Mouse (Mus musculus): ENCODE results near the gene Dnah11. TPM values are rescaled to one million over a fixed set of nuclear protein-coding genes. Genes with fewer than 3 reads are reported as not detected.
A peak's percentile ranks its signal among the peaks of the same experiment; 100 is the strongest.

The Dnah11 gene
- polyA plus RNA-seq, 1 experiment from 2014 or later, result 0.29 TPM

DNA sequence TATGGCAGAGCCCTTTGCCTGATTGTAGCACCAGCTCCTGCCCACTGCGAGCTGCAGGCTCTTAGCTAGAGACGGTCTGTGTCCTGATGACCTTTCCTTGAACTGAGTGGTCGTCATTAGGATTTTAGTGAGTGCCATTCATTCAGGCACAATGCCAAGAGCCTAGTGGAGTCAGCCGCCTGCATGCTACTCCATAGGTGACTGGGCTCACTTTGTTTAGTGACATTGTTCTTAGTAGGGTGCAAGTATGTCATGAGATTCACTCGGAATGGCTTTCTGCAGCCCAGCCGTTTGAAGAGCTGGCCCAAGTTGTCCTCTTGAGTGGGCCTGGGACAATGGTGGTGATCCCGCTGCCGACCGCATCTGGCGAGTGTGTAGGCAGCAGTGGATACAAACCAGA, 348.4 kb downstream of the Dnah11 start:
- H3K4me2 ChIP-seq, result no peak overlapping the region

DNA sequence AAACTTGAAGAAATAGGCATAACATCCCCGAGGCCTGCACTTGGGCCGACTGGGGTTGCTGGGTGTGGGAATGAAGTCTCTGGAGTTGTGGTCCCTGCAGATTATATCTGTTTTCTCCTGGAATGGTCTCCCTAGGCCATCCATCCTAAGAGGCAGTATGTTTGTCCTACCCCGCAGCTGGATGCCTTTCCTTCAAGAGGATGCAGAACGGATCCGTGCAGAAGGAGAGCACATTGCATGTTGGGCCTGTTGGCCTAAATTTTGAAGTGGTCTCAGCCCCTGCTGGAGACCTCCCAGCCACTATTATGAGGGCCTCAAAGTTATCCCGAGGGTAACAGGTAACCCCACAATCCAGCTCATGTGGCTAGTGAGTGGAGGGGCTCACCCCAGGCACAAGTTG, 350.2 kb downstream of the Dnah11 start:
- H3K27me3 ChIP-seq (ENCODE audit: control insufficient read depth, insufficient read depth, low read length), result no peaks in the 10 kb centered on the region
- H3K36me3 ChIP-seq (ENCODE audit: control insufficient read depth, insufficient read depth, low read length), result no peaks in the 10 kb centered on the region
- H3K4me2 ChIP-seq, result no peak overlapping the region
- peak; percentile 69 for DNase-seq (ENCODE audit: low spot score, missing footprints)
- no peak for ATAC-seq (ENCODE audit: low FRiP score)
- H3K9me3 ChIP-seq (ENCODE audit: control insufficient read depth, low read length), result no peaks in the 10 kb centered on the region
- 94% methylated on average over 6 of the region's 6 CpGs for WGBS
- H3K4me3 ChIP-seq (ENCODE audit: low read depth, low read length), result no peak overlapping the region
- H3K4me1 ChIP-seq (ENCODE audit: control insufficient read depth, insufficient read depth, low read length), result peaks cover 7% of the 10 kb centered on the region
- H3K9ac ChIP-seq (ENCODE audit: low read length), result no peak overlapping the region
- H3K27ac ChIP-seq (ENCODE audit: low read depth, low read length), result no peak overlapping the region

More for the DNA sequence above, 348.4 kb downstream of the Dnah11 start:
- Histone ChIP-seq H3K36me3 (ENCODE audit: control insufficient read depth, insufficient read depth, low read length) (no peaks in the 10 kb centered on the region), H3K9me3 (ENCODE audit: control insufficient read depth, low read length) (no peaks in the 10 kb centered on the region), H3K9ac (ENCODE audit: low read length) (no peak overlapping the region), H3K4me3 (ENCODE audit: low read depth, low read length) (no peak overlapping the region), H3K27ac (ENCODE audit: low read depth, low read length) (no peak overlapping the region), H3K27me3 (ENCODE audit: control insufficient read depth, insufficient read depth, low read length) (no peaks in the 10 kb centered on the region), H3K4me1 (ENCODE audit: control insufficient read depth, insufficient read depth, low read length) (no peaks in the 10 kb centered on the region)
- DNase-seq (ENCODE audit: low spot score, missing footprints), result peak; percentile 78
- 34% methylated on average over 10 of the region's 10 CpGs for WGBS
- ATAC-seq (ENCODE audit: low FRiP score), result no peak

DNA sequence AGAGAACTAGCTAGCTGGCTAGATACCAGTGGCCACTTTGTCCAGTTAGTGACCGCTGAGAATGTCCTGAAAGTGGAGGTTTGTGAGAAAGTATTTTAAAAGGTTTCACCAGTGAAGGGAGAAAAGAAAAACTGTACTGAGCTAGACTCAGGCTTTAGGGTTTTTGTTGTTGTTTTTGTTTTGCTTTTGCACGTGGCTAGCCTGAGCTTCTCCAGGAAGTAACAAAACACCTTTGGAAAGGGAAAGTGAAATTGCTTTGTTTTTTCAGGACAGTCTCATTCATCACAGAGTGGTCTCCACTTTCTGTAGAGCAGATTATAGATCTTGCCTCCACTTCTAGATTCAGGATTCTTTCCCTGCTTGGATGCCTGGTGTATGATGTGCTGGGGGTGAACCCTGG, 353.9 kb downstream of the Dnah11 start:
- H3K36me3 ChIP-seq (ENCODE audit: control insufficient read depth, insufficient read depth, low read length), result no peaks in the 10 kb centered on the region
- H3K9me3 ChIP-seq (ENCODE audit: control insufficient read depth, low read length), result no peaks in the 10 kb centered on the region
- peak; percentile 86 for DNase-seq (ENCODE audit: low spot score, missing footprints)
- H3K4me3 ChIP-seq (ENCODE audit: low read depth, low read length), result peak overlapping the region; percentile 82; the same call in 1 of the 2 replicates
- ATAC-seq (ENCODE audit: low FRiP score), result no peak
- peak overlapping the region; percentile 30 for H3K9ac ChIP-seq (ENCODE audit: low read length)
- WGBS, result 33% methylated on average over 2 of the region's 2 CpGs
- H3K27me3 ChIP-seq (ENCODE audit: control insufficient read depth, insufficient read depth, low read length), result no peaks in the 10 kb centered on the region
- peak overlapping the region; percentile 91 for H3K4me2 ChIP-seq
- no peak overlapping the region for H3K27ac ChIP-seq (ENCODE audit: low read depth, low read length)
- H3K4me1 ChIP-seq (ENCODE audit: control insufficient read depth, insufficient read depth, low read length), result peaks cover 7% of the 10 kb centered on the region

DNA sequence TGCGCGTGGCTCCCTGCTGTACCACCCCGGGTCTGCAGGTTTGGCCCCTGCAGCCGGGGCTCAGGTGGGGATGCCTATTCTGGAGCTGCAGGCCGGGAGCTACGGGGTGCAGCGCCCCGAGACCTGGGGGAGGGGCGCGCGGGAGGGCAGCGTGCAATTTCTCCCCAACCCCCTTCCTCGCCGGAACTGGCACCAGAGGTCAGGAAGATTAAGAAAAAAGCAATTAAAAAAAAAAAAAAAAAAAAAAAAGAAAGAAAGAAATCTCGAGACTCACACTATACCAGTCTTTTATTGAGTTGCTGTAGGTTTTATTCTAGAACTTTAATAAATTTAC, 354.8 kb downstream of the Dnah11 start:
- DNase-seq (ENCODE audit: low spot score, missing footprints) (no peak), ATAC-seq (ENCODE audit: low FRiP score) (no peak)
- Histone ChIP-seq H3K4me3 (ENCODE audit: low read depth, low read length) (peak overlapping the region; percentile 82), H3K36me3 (ENCODE audit: control insufficient read depth, insufficient read depth, low read length) (no peaks in the 10 kb centered on the region), H3K9me3 (ENCODE audit: control insufficient read depth, low read length) (no peaks in the 10 kb centered on the region), H3K4me2 (peak overlapping the region; percentile 91), H3K27me3 (ENCODE audit: control insufficient read depth, insufficient read depth, low read length) (no peaks in the 10 kb centered on the region), H3K9ac (ENCODE audit: low read length) (peak overlapping the region; percentile 92), H3K4me1 (ENCODE audit: control insufficient read depth, insufficient read depth, low read length) (peaks cover 7% of the 10 kb centered on the region), H3K27ac (ENCODE audit: low read depth, low read length) (no peak overlapping the region)
- 0% methylated on average over 15 of the region's 15 CpGs for WGBS

DNA sequence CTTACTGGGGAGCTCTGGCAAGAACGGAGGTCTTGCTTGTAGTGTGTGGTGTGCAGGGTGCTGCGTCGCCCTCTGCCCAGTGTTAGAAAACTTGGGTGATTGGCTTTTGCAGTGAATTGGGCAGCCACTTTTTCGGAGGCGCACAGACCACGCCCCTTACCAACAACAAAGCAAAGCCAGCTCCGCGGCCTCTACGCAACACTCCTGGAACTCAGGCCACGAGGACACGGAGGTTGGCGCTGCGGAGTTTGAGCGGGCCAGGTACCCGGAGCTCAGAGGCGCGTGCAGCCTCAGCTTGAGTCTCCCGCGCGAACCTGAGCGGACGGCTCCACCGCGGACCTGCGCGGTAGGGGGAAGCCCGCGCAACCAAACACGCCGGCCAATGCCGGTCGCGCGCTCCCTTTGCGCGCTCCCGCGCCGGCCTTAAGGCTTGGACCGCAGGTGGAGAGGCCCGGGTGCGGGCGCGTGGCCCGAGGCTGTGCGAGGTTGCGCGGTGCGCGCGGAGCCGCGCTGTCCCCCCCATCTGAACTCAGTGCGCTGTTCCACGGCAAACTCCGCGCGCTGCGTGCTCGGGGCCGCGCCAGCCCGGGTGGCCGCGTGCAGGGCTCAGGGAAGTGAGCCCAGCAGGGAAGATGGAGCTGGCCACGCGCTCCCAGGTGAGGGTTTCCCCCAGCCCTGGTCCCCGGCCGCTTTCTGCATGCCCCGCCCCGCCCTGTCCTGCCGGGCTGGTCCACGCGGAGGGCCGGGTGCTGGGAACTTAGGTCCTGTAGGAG, 355.4 kb downstream of the Dnah11 start:
- peak overlapping the region; percentile 54; the same call in 1 of the 2 replicates for H3K27ac ChIP-seq (ENCODE audit: low read depth, low read length)
- no peaks in the 10 kb centered on the region for H3K27me3 ChIP-seq (ENCODE audit: control insufficient read depth, insufficient read depth, low read length)
- no peaks in the 10 kb centered on the region for H3K36me3 ChIP-seq (ENCODE audit: control insufficient read depth, insufficient read depth, low read length)
- no peaks in the 10 kb centered on the region for H3K9me3 ChIP-seq (ENCODE audit: control insufficient read depth, low read length)
- H3K4me3 ChIP-seq (ENCODE audit: low read depth, low read length), result peak overlapping the region; percentile 82
- peak overlapping the region; percentile 91 for H3K4me2 ChIP-seq
- peak overlapping the region; percentile 92 for H3K9ac ChIP-seq (ENCODE audit: low read length)
- DNase-seq (ENCODE audit: low spot score, missing footprints), result peak; percentile 99
- ATAC-seq (ENCODE audit: low FRiP score), result peak; percentile 95
- WGBS, result under 1% methylated on average over 75 of the region's 75 CpGs
- peaks cover 7% of the 10 kb centered on the region for H3K4me1 ChIP-seq (ENCODE audit: control insufficient read depth, insufficient read depth, low read length)

DNA sequence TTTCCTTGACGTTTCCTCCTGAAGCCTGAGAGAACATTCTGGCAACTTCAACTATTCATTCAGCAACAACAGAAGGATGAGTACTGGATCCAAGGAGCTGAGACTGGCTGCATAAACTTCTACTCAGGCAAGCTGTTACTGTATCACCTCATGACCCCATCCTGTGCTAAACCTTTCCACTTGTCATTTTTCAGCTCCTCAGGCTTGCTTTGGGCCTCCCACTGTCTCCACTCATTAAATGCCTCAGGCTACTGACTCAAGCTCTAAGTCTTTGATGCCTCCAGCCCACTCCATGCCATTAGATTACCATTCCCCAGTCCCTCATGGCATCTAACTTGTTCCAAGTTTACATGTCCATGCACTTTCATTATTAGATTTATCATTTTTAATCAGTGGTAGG, 356.2 kb downstream of the Dnah11 start:
- H3K36me3 ChIP-seq (ENCODE audit: control insufficient read depth, insufficient read depth, low read length), result no peaks in the 10 kb centered on the region
- ATAC-seq (ENCODE audit: low FRiP score), result no peak
- DNase-seq (ENCODE audit: low spot score, missing footprints), result peak; percentile 76
- WGBS, result 89% methylated on average over 1 of the region's 1 CpGs
- H3K4me3 ChIP-seq (ENCODE audit: low read depth, low read length), result no peak overlapping the region
- no peaks in the 10 kb centered on the region for H3K9me3 ChIP-seq (ENCODE audit: control insufficient read depth, low read length)
- H3K9ac ChIP-seq (ENCODE audit: low read length), result no peak overlapping the region
- H3K4me1 ChIP-seq (ENCODE audit: control insufficient read depth, insufficient read depth, low read length), result peaks cover 7% of the 10 kb centered on the region
- no peaks in the 10 kb centered on the region for H3K27me3 ChIP-seq (ENCODE audit: control insufficient read depth, insufficient read depth, low read length)
- H3K27ac ChIP-seq (ENCODE audit: low read depth, low read length), result no peak overlapping the region
- no peak overlapping the region for H3K4me2 ChIP-seq

DNA sequence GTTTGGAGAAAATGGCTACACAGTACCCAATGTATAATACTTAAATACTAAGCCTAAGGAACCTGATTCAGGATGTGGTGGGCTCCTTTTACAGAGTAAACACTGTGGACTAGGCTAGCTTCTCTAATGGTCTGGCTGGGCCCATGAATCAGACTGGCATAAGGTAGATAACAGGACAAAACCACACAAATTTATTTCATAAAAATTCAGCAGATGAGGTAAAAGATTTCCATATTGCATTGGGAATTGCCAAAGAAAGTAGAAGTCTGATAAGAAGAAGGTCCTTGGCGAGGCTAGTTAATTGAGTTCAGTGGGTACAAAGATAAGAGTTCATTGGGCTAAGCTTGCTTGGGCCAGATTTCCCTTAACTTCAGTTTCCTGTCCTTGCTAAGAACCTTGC, 358.1 kb downstream of the Dnah11 start:
- Histone ChIP-seq H3K27me3 (ENCODE audit: control insufficient read depth, insufficient read depth, low read length) (no peaks in the 10 kb centered on the region), H3K9me3 (ENCODE audit: control insufficient read depth, low read length) (no peaks in the 10 kb centered on the region), H3K4me1 (ENCODE audit: control insufficient read depth, insufficient read depth, low read length) (peaks cover 7% of the 10 kb centered on the region), H3K36me3 (ENCODE audit: control insufficient read depth, insufficient read depth, low read length) (no peaks in the 10 kb centered on the region), H3K4me2 (no peak overlapping the region), H3K4me3 (ENCODE audit: low read depth, low read length) (no peak overlapping the region), H3K9ac (ENCODE audit: low read length) (no peak overlapping the region), H3K27ac (ENCODE audit: low read depth, low read length) (no peak overlapping the region)
- 63% methylated on average over 1 of the region's 1 CpGs for WGBS
- DNase-seq (ENCODE audit: low spot score, missing footprints) (no peak), ATAC-seq (ENCODE audit: low FRiP score) (no peak)

DNA sequence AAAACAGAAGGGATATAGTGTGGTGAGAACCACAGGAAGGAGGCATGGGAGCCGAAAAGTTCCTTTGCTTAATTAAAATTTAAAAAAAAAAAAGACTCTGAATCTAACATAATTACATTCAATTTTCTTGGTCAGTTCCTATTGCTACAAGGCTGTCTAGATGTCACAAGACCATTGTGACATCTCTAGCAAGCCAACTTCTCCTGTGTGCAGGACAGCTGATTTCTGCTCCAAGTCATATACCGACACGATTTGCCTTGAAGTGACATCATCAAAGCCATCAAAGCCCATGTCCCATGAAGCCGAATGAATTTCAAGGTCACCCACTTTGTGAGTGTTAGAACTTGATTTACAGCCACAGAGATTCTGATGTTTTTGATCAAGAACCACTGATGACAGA, 361.5 kb downstream of the Dnah11 start:
- ATAC-seq (ENCODE audit: low FRiP score), result no peak
- Histone ChIP-seq H3K4me2 (no peak overlapping the region), H3K36me3 (ENCODE audit: control insufficient read depth, insufficient read depth, low read length) (no peaks in the 10 kb centered on the region), H3K9ac (ENCODE audit: low read length) (no peak overlapping the region), H3K27ac (ENCODE audit: low read depth, low read length) (no peak overlapping the region), H3K4me1 (ENCODE audit: control insufficient read depth, insufficient read depth, low read length) (no peaks in the 10 kb centered on the region), H3K4me3 (ENCODE audit: low read depth, low read length) (no peak overlapping the region), H3K27me3 (ENCODE audit: control insufficient read depth, insufficient read depth, low read length) (no peaks in the 10 kb centered on the region), H3K9me3 (ENCODE audit: control insufficient read depth, low read length) (no peaks in the 10 kb centered on the region)
- DNase-seq (ENCODE audit: low spot score, missing footprints), result no peak
- WGBS, result 92% methylated on average over 4 of the region's 4 CpGs

DNA sequence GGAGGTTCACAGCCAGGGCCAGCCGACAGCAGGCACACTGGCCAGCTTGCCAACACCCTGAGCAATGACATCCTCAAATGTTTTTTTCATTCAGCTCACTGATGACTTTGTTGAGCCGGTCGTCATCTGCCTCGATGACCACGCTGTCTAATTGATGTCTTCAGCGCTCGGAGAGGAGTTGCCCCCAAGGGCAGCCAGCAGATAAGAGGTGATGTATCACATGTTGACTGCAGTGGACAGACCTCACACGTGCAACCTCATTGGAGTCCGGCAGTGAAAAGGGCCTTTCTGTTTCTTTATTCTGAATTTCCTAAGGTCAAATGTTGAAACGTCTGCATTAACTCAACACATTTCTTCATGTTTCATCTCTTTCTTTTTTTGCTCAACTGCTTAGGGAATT, 363.5 kb downstream of the Dnah11 start:
- ATAC-seq (ENCODE audit: low FRiP score), result no peak
- Histone ChIP-seq H3K4me2 (no peak overlapping the region), H3K27ac (ENCODE audit: low read depth, low read length) (no peak overlapping the region), H3K4me3 (ENCODE audit: low read depth, low read length) (no peak overlapping the region), H3K36me3 (ENCODE audit: control insufficient read depth, insufficient read depth, low read length) (no peaks in the 10 kb centered on the region), H3K27me3 (ENCODE audit: control insufficient read depth, insufficient read depth, low read length) (no peaks in the 10 kb centered on the region), H3K9me3 (ENCODE audit: control insufficient read depth, low read length) (no peaks in the 10 kb centered on the region), H3K4me1 (ENCODE audit: control insufficient read depth, insufficient read depth, low read length) (no peaks in the 10 kb centered on the region), H3K9ac (ENCODE audit: low read length) (no peak overlapping the region)
- DNase-seq (ENCODE audit: low spot score, missing footprints), result no peak
- 73% methylated on average over 10 of the region's 10 CpGs for WGBS
